Mouse (Mus musculus) liver, embryonic 16.5 days (tissue): ENCODE measurements around the gene Exosc1. TPM values are rescaled to one million over a fixed set of nuclear protein-coding genes. Genes with fewer than 3 reads are reported as not detected.

Experiments
- ATAC-seq: fragments of 200-750 bp; cut with Nextera tagmentation; 2 replicates; pipeline ENCODE4 v1.8.0; 2017; ENCODE audit warnings: low read depth, mild to moderate bottlenecking, moderate number of reproducible peaks, moderate library complexity
- H3K27ac ChIP-seq: fragments of 300-500 bp; sonication (generic); 2 replicates; pipeline ENCODE4 v1.5.1; 2014; ENCODE audit warnings: mild to moderate bottlenecking, low read length
- H3K27me3 ChIP-seq: fragments of 300-500 bp; sonication (generic); 2 replicates; pipeline ENCODE4 v1.6.1; 2014; ENCODE audit warnings: low read depth, low read length, mixed read lengths; ENCODE audit not compliant: control insufficient read depth, insufficient read depth
- H3K36me3 ChIP-seq: fragments of 300-500 bp; sonication (generic); 2 replicates; pipeline ENCODE4 v1.6.1; 2014; ENCODE audit warnings: mild to moderate bottlenecking; ENCODE audit not compliant: control insufficient read depth, insufficient read depth
- H3K4me1 ChIP-seq: fragments of 300-500 bp; sonication (generic); 2 replicates; pipeline ENCODE4 v1.6.1; 2014; ENCODE audit warnings: low read depth, low read length, mixed read lengths; ENCODE audit not compliant: control insufficient read depth
- H3K4me2 ChIP-seq: fragments of 300-500 bp; sonication (generic); 2 replicates; pipeline ENCODE4 v1.6.1; 2014; ENCODE audit warnings: low read depth, low read length, mixed read lengths
- H3K4me3 ChIP-seq: fragments of 300-500 bp; sonication (generic); 2 replicates; pipeline ENCODE4 v1.5.1; 2014; ENCODE audit warnings: low read depth, mild to moderate bottlenecking, low read length
- H3K9ac ChIP-seq: fragments of 300-500 bp; sonication (generic); 2 replicates; pipeline ENCODE4 v1.6.1; 2014; ENCODE audit warnings: low read depth, low read length
- H3K9me3 ChIP-seq: fragments of 300-500 bp; sonication (generic); replicated peaks from 2 replicates; pipeline ENCODE4 v1.6.1; 2016; ENCODE audit warnings: low read length; ENCODE audit not compliant: control insufficient read depth
- WGBS: fragments of 180-500 bp; shearing (Covaris S2); extraction: QIAGEN DNeasy Blood & Tissue Kit; methylation state at CpG from one replicate; pipeline ENCODE4 v1.1.7; 2014; ENCODE audit not compliant: insufficient replicate concordance; 5-methylcytosine and 5-hydroxymethylcytosine counted together
- polyA plus RNA-seq: library from polyadenylated mRNA; unstranded; fragments of >200 nt; fragmentation: Nextera tagmentation; extraction: Ambion mirVana; gene quantifications from 2 replicates; pipeline ENCODE4 v1.2.1, GENCODE M21; 2015

Exosc1 gene
- polyA plus RNA-seq, 1 experiment from 2014 or later: 25.4 TPM

DNA sequence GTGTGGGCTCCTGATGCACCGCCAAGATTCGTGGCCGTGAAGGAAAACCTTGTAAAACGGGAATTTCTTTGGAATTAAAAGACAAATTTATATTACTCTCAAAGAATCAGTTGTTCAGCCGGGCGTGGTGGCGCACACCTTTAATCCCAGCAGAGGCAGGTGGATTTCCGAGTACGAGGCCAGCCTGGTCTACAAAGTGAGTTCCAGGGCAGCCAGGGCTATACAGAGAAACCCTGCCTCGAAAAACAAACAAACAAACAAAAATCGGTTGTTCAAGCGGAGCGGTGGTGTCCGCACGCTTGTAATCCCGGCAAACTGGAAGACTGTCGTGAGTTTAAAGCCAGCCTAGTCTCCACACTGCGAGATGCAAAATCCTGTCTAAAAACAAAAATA, 36.9 kb downstream of the Exosc1 start:
- peak overlapping the region; percentile 89 for H3K4me3 ChIP-seq
- peak overlapping the region; percentile 68 for H3K9ac ChIP-seq
- H3K9me3 ChIP-seq: no peaks in the 10 kb centered on the region
- no peaks in the 10 kb centered on the region for H3K36me3 ChIP-seq
- peak overlapping the region; percentile 93 for H3K4me2 ChIP-seq
- H3K27me3 ChIP-seq: no peaks in the 10 kb centered on the region
- no peak overlapping the region for H3K27ac ChIP-seq
- peaks cover 27% of the 10 kb centered on the region for H3K4me1 ChIP-seq
- ATAC-seq: no peak
- WGBS: 20% methylated on average over 18 of the region's 18 CpGs

DNA sequence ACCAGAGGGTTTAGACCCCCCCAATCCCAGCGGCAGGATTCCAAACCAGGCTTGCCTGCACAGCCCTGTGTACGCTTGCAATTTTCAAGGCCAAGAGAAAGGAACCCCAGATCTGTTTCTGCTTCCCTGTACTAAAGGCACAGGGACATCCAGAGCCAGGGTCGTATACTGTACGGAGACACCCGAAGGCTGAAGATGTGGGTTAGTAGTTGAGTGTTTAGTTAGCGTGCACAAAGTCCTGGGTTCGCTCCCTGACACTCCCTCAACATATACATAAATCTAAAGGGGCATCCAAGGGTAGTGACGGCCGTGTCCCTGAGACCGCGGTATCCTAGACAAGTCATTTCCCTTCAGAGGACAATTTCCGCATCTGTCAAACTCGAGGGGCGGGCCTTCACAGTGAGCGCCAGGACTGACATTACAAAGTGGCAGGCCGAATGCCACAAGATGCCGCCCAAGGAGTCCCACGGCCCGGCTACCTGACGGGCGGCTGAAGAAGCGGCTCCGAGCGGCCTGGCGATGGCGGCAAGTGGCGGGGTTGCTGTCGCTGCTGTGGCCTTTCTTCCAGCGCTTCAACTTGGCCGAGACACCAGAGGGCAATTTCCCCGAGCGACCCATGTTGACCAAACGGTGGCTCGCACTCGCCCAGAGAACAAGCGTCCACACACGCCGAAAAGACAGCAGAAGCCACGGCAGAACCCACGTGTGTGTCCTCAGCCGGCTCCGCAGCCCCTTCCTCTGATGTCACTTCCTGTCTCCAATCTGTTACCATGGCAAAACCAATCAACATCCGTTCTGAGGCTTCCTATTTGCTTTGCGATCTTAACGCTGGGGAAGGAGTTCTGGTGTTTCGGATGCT, 37.5 kb downstream of the Exosc1 start, which contains the start of gene Rrp12:
Gene Rrp12, minus strand, starts transcription at position 714 of the 859 bp plus-strand sequence.
- Histone ChIP-seq H3K9me3 (no peaks in the 10 kb centered on the region), H3K4me1 (peaks cover 24% of the 10 kb centered on the region), H3K9ac (peak within 1 kb of the TSS; percentile 68), H3K27ac (peak within 1 kb of the TSS; percentile 31), H3K27me3 (no peaks in the 10 kb centered on the region), H3K4me2 (peak within 1 kb of the TSS; percentile 93), H3K36me3 (no peaks in the 10 kb centered on the region), H3K4me3 (peak within 1 kb of the TSS; percentile 89)
- under 1% methylated on average over 46 of the region's 46 CpGs for WGBS
- ATAC-seq: peak; percentile 90

DNA sequence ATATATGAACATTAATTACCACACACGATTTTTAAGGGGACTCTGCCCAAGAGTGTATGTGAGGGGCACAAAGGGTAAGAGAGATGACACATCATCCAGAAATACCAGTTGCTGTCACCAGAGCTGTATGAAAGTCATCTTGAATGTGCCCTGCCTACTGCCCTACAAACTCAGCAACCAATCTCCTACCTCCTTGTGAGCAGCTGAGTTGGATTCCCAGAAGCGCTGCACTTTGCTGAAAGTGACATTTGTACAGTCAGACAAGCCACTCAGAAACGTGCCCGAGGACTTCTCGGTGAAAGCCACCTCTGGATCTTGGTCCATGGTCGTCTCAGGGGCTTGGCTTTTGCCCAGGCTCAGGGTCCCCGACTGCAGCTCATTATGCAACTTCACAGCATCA, 38.3 kb downstream of the Exosc1 start:
- Histone ChIP-seq H3K9ac (peak overlapping the region; percentile 68), H3K4me3 (peak overlapping the region; percentile 89), H3K36me3 (peaks cover under 1% of the 10 kb centered on the region), H3K27ac (no peak overlapping the region), H3K27me3 (no peaks in the 10 kb centered on the region), H3K9me3 (no peaks in the 10 kb centered on the region), H3K4me1 (peaks cover 20% of the 10 kb centered on the region), H3K4me2 (peak overlapping the region; percentile 93)
- WGBS: 20% methylated on average over 7 of the region's 7 CpGs
- no peak for ATAC-seq

DNA sequence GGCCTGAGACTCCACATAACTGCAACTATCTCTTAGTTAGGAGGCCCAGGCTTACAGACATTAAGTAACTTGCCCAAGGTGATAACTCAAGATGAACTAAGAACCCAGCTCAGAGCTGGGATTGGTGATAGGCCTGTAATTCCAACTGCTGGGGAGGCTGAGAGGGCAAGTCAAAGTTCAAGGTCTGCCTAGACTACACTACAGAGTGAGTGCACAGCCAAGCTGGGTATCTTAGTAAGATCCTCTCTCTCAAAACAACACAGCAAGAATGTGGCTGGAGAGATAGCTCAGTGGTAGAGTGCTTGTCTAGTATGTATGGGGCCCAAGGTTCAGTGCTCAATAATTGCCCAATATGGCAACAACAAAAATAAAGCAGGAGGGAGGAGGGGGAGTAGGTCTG, 45.0 kb downstream of the Exosc1 start:
- H3K36me3 ChIP-seq: peaks cover 11% of the 10 kb centered on the region
- no peak for ATAC-seq
- H3K4me1 ChIP-seq: no peaks in the 10 kb centered on the region
- no peak overlapping the region for H3K4me2 ChIP-seq
- H3K9me3 ChIP-seq: no peaks in the 10 kb centered on the region
- no peaks in the 10 kb centered on the region for H3K27me3 ChIP-seq
- H3K4me3 ChIP-seq: no peak overlapping the region
- no peak overlapping the region for H3K27ac ChIP-seq
- no peak overlapping the region for H3K9ac ChIP-seq

DNA sequence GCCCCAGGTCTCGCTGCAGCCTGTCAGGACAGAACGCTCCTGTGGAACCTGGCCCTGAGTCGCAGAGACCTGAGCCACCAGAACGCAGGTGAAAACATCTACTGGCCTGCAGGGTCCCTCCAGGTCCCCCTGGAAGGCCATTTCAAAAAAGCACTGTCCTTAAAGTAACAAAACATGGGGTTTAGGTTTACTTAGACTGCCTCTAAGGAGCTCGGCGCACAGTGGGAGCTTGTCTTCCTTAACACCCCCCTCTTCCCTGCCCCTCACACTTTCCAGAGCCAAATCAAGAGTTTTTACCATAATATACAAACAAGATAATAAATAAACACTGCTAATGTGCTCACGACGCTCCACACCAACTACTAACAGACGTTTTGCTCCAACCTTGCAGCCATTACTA, 49.3 kb downstream of the Exosc1 start:
- H3K4me1 ChIP-seq: no peaks in the 10 kb centered on the region
- ATAC-seq: no peak
- H3K27ac ChIP-seq: no peak overlapping the region
- no peak overlapping the region for H3K4me2 ChIP-seq
- H3K36me3 ChIP-seq: peaks cover 6% of the 10 kb centered on the region
- WGBS: 80% methylated on average over 9 of the region's 9 CpGs
- no peak overlapping the region for H3K4me3 ChIP-seq
- no peaks in the 10 kb centered on the region for H3K27me3 ChIP-seq
- H3K9ac ChIP-seq: no peak overlapping the region
- no peaks in the 10 kb centered on the region for H3K9me3 ChIP-seq

DNA sequence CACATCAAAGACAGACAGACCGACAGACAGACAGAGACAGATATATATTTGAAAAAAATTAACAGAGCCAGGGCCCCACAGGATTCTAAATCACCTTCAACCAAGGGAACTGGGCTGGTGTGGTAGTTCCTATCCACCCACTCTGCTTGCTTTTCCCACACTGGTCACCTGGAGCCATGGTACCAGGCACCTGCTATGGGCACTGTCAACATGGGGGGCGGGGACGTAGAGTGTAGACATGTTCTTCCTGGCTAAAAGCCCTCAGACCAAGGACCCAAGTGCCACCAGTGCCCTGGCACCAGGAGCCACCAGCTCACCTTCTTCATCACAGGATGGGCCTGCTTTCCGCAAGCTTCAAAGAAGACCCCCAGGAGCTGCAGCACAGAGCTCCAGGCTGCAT, 51.4 kb downstream of the Exosc1 start:
- ATAC-seq: no peak
- H3K9me3 ChIP-seq: no peaks in the 10 kb centered on the region
- H3K4me2 ChIP-seq: no peak overlapping the region
- 81% methylated on average over 4 of the region's 4 CpGs for WGBS
- H3K4me1 ChIP-seq: no peaks in the 10 kb centered on the region
- no peak overlapping the region for H3K9ac ChIP-seq
- H3K36me3 ChIP-seq: peaks cover 4% of the 10 kb centered on the region
- H3K27me3 ChIP-seq: no peaks in the 10 kb centered on the region
- no peak overlapping the region for H3K27ac ChIP-seq
- H3K4me3 ChIP-seq: no peak overlapping the region

DNA sequence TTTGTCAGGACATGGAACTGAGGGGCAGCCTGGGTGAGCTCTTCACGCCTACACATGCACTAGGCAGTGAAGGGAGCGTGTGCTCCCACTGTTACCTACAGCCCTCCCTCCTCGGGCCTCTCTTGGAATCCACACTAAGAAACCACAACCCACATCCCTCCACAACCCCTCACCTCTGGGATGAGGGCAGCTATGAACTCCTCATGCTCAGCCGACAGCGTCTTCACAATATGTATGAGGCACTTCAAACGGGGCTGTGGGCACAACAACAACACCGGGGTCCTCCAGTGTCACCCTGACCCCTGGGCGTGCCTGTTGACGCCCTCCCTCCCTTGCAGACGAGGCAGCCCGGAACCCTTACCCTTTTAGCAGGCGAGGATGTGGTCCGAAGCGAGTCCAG, 58.9 kb downstream of the Exosc1 start:
- WGBS: 78% methylated on average over 14 of the region's 14 CpGs
- H3K4me3 ChIP-seq: no peak overlapping the region
- H3K27me3 ChIP-seq: no peaks in the 10 kb centered on the region
- H3K36me3 ChIP-seq: peaks cover 9% of the 10 kb centered on the region
- no peaks in the 10 kb centered on the region for H3K4me1 ChIP-seq
- no peak for ATAC-seq
- no peak overlapping the region for H3K27ac ChIP-seq
- no peak overlapping the region for H3K4me2 ChIP-seq
- no peak overlapping the region for H3K9ac ChIP-seq
- H3K9me3 ChIP-seq: no peaks in the 10 kb centered on the region

Other genes with a start within 250 kb of the Exosc1 start
- 0.13 and 0.26 TPM in 2 replicates for gene Slit1, start 189.8 kb downstream of the Exosc1 start, polyA plus RNA-seq
- gene Arhgap19, start 131.4 kb downstream of the Exosc1 start, polyA plus RNA-seq: 25.6 and 27.5 TPM in 2 replicates
- gene Frat1, start 103.5 kb downstream of the Exosc1 start, polyA plus RNA-seq: 8.3 and 8.5 TPM in 2 replicates
- gene Frat2, start 85.3 kb downstream of the Exosc1 start, polyA plus RNA-seq: 2.5 and 2.7 TPM in 2 replicates
- 7.4 and 7.5 TPM in 2 replicates for gene Rrp12, start 37.2 kb downstream of the Exosc1 start, polyA plus RNA-seq
- gene Pgam1, start 21.5 kb downstream of the Exosc1 start, polyA plus RNA-seq: 366 and 408 TPM in 2 replicates
- 32.1 and 32.5 TPM in 2 replicates for gene Zdhhc16, start 57 bp upstream of the Exosc1 start, polyA plus RNA-seq
- 10.1 and 11.1 TPM in 2 replicates for gene Mms19, start 47.7 kb upstream of the Exosc1 start, polyA plus RNA-seq
- 4.2 and 4.9 TPM in 2 replicates for gene Ubtd1, start 48.3 kb upstream of the Exosc1 start, polyA plus RNA-seq
- gene Ankrd2, start 102.6 kb upstream of the Exosc1 start, polyA plus RNA-seq: 0.07 and 0.15 TPM in 2 replicates
- 62.9 and 70.5 TPM in 2 replicates for gene Hoga1, start 112.2 kb upstream of the Exosc1 start, polyA plus RNA-seq
- 0.34 and 0.35 TPM in 2 replicates for gene 4933411K16Rik, start 118.8 kb upstream of the Exosc1 start, polyA plus RNA-seq
- gene Morn4, start 152.9 kb upstream of the Exosc1 start, polyA plus RNA-seq: 1.1 TPM in 2 replicates
- 2.9 and 4.0 TPM in 2 replicates for gene Pi4k2a, start 157.0 kb upstream of the Exosc1 start, polyA plus RNA-seq
- gene Avpi1, start 195.6 kb upstream of the Exosc1 start, polyA plus RNA-seq: 22.5 and 24.8 TPM in 2 replicates
- 2.0 TPM in 2 replicates for gene Marveld1, start 214.0 kb upstream of the Exosc1 start, polyA plus RNA-seq
- 8.5 and 9.9 TPM in 2 replicates for gene Zfyve27, start 230.5 kb upstream of the Exosc1 start, polyA plus RNA-seq